Mouse (Mus musculus) limb, embryonic 15.5 days (tissue): ENCODE data around the gene Cuedc2. TPM values are rescaled to one million over a fixed set of nuclear protein-coding genes. Genes with fewer than 3 reads are reported as not detected.

Experiments
- ATAC-seq: fragments of 200-750 bp; cut with Nextera tagmentation; 2 replicates; pipeline ENCODE4 v1.8.0; 2017; ENCODE audit warnings: low read depth, moderate TSS enrichment; ENCODE audit not compliant: insufficient number of reproducible peaks, low FRiP score, low TSS enrichment
- H3K27ac ChIP-seq: fragments of 300-500 bp; sonication (generic); 2 replicates; pipeline ENCODE4 v1.5.1; 2015; ENCODE audit warnings: moderate library complexity, mild to moderate bottlenecking, inconsistent platforms
- H3K27me3 ChIP-seq: fragments of 300-500 bp; sonication (generic); 2 replicates; pipeline ENCODE4 v1.6.1; 2015; ENCODE audit warnings: inconsistent platforms
- H3K36me3 ChIP-seq: fragments of 300-500 bp; sonication (generic); 2 replicates; pipeline ENCODE4 v1.6.1; 2015; ENCODE audit warnings: inconsistent platforms
- H3K4me1 ChIP-seq: fragments of 300-500 bp; sonication (generic); 2 replicates; pipeline ENCODE4 v1.6.1; 2015; ENCODE audit warnings: inconsistent platforms
- H3K4me2 ChIP-seq: fragments of 300-500 bp; sonication (generic); 2 replicates; pipeline ENCODE4 v1.6.1; 2015; ENCODE audit warnings: mild to moderate bottlenecking, inconsistent platforms
- H3K4me3 ChIP-seq: fragments of 300-500 bp; sonication (generic); 2 replicates; pipeline ENCODE4 v1.5.1; 2015; ENCODE audit warnings: mild to moderate bottlenecking, inconsistent platforms
- H3K9ac ChIP-seq: fragments of 300-500 bp; sonication (generic); 2 replicates; pipeline ENCODE4 v1.6.1; 2015; ENCODE audit warnings: inconsistent platforms
- H3K9me3 ChIP-seq: fragments of 300-500 bp; sonication (generic); 2 replicates; pipeline ENCODE4 v1.6.1; 2016; ENCODE audit warnings: inconsistent platforms
- WGBS: fragments of 180-500 bp; shearing (Covaris S2); methylation state at CpG from one replicate; pipeline ENCODE4 v1.1.7; 2015; 5-methylcytosine and 5-hydroxymethylcytosine counted together
- microRNA counts: library from miRNA; unstranded; fragments of <30 nt; microRNA quantifications from one replicate; lab custom pipeline; 2016
- microRNA-seq: library from miRNA; unstranded; fragments of <30 nt; microRNA quantifications from one replicate; pipeline ENCODE4, GENCODE M21; 2016
- polyA plus RNA-seq: library from polyadenylated mRNA; unstranded; fragments of >200 nt; fragmentation: Nextera tagmentation; extraction: Ambion mirVana; gene quantifications from 2 replicates; pipeline ENCODE4 v1.2.1, GENCODE M21; 2015

Cuedc2 gene
- polyA plus RNA-seq, 1 experiment from 2014 or later = 150 TPM

DNA sequence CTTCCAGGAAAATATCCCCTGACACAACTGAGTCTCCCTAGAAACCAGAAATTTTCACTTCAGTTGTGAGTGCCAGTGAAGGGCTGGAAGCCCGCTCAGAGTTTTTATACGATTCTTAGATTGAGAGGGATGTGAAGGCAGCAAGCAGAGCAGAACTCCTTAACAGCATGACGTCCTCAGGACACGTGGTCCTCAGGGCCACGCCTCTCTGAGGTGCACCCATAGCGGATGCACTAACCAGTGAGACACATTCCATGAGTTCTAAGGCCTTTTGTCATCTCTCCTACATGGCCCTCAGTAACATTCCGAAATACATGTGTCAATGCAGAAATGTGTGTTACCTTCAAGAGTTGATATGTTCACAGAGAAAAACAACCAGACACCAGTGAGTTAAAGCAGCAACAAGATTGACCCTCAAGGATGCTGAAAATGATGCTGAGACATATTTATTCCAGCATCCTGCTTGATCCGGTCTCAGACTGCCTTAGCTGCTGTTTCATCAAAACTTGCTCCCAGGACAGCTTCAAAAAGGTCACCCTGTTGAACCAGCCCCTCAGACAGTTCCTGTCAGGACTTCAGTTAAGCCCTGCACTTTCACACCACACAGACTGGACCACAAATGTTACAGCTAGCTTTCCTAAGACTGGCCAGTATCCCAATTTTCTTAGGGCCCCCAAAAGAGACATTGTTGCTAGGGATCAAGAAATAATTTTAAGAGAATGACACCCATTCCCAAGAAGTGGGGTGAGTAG lies 38.0 kb downstream of the Cuedc2 start:
- no peaks in the 10 kb centered on the region for H3K27me3 ChIP-seq
- H3K4me2 ChIP-seq = no peak overlapping the region
- H3K4me3 ChIP-seq = no peak overlapping the region
- 34% methylated on average over 8 of the region's 8 CpGs for WGBS
- no peaks in the 10 kb centered on the region for H3K9me3 ChIP-seq
- no peak overlapping the region for H3K9ac ChIP-seq
- no peak for ATAC-seq
- no peaks in the 10 kb centered on the region for H3K36me3 ChIP-seq
- H3K27ac ChIP-seq = no peak overlapping the region
- H3K4me1 ChIP-seq = peaks cover 15% of the 10 kb centered on the region

DNA sequence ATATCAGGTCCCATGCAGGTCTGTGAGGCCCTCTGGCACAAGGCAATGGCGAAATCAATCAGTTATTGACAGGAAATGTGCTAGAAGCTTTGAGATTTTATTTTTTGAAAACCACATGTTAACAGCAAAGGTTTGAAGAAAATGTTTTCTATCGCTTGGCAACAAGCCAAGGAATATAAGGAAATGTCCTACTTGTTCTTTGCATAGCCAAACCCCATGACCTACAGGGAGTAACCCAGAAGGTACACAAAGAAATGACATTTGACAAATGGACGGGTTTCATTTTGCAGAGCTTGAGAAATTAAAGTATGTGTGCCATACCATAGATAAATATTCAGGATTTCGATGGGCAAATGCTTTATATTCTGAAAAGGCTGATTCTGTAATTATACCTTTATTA lies 41.6 kb downstream of the Cuedc2 start:
- WGBS = 70% methylated on average over 4 of the region's 4 CpGs
- Histone ChIP-seq H3K36me3 (no peaks in the 10 kb centered on the region), H3K4me2 (no peak overlapping the region), H3K4me1 (no peaks in the 10 kb centered on the region), H3K27ac (no peak overlapping the region), H3K9ac (no peak overlapping the region), H3K4me3 (no peak overlapping the region), H3K9me3 (no peaks in the 10 kb centered on the region), H3K27me3 (no peaks in the 10 kb centered on the region; the same call in 1 of the 2 replicates)
- ATAC-seq = no peak

DNA sequence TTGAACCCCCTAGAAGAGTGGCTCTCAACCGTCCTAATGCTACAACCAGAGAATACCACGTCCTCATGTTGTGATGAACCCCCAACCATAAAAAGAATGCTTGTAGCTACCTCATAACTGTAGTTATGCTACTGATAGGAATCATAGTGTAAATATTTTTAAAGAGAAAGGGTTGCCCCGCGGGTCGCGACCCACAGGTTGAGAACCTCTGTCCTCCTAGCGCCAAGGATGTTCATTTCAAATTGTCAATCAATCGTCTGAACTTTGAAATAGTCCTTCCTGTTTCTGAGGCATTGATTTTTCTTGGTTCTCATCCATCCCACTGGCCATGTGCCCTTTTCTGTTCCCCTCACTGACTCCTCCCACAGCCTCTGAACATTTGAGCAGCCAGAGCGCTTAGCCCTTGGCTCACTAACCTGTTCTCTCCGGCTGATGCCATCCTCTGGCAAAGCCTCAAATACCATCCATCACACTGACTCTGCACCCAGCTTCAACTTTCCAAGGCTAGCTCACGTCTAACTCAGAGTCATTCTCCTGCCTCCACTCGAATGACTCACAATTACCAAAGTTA lies 47.9 kb downstream of the Cuedc2 start:
- no peak overlapping the region for H3K4me2 ChIP-seq
- no peak overlapping the region for H3K4me3 ChIP-seq
- no peaks in the 10 kb centered on the region for H3K9me3 ChIP-seq
- H3K9ac ChIP-seq = no peak overlapping the region
- peaks cover 20% of the 10 kb centered on the region for H3K36me3 ChIP-seq
- no peak overlapping the region for H3K27ac ChIP-seq
- WGBS = 69% methylated on average over 12 of the region's 12 CpGs
- H3K27me3 ChIP-seq = no peaks in the 10 kb centered on the region; the same call in none of the 2 replicates
- no peak for ATAC-seq
- no peaks in the 10 kb centered on the region for H3K4me1 ChIP-seq

DNA sequence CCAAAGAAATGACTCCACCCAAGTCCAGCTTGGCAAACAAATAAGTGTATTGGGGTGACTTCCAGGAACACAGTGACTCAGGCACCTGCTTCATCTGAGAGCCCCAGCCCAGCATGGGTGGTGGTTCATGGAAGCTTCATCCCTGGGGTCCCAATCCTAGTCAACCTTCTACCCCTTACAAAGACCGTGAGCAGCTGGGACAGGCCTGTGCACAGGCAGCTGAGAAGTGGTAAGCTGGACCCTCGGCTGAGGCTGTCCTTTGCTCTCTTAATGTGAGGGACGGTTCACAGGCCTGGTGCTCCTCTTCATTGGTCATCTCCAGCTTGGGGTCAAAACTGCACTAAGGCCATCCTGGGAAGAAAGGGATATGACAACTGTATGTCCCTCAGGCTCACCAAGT lies 50.9 kb downstream of the Cuedc2 start:
- Histone ChIP-seq H3K4me2 (no peak overlapping the region), H3K4me1 (no peaks in the 10 kb centered on the region), H3K27ac (no peak overlapping the region), H3K9me3 (no peaks in the 10 kb centered on the region), H3K9ac (no peak overlapping the region), H3K36me3 (peaks cover 50% of the 10 kb centered on the region), H3K4me3 (no peak overlapping the region), H3K27me3 (no peaks in the 10 kb centered on the region; the same call in none of the 2 replicates)
- 83% methylated on average over 3 of the region's 3 CpGs for WGBS
- ATAC-seq = no peak

DNA sequence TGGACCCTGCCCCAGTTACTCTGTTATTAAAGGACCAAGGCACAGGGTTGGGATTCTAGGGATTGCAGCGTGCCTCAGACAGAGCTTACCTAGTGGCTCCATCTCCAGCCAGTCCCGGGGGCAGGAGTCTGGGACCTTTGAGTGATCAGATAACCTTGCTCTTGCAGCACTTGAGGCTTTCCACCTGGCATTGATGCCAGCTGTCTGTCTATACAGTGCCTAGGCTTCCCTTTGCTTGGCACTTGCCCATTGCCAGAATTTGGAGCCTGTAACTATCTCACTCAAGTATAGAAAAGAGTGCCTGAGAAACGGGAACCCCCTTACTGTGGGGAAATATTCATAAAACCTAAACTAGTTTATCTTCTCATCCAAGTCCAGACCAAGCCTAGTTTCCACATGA lies 51.6 kb downstream of the Cuedc2 start:
- H3K27me3 ChIP-seq = no peaks in the 10 kb centered on the region; the same call in 1 of the 2 replicates
- 93% methylated on average over 3 of the region's 3 CpGs for WGBS
- no peaks in the 10 kb centered on the region for H3K4me1 ChIP-seq
- peaks cover 56% of the 10 kb centered on the region for H3K36me3 ChIP-seq
- no peak overlapping the region for H3K4me3 ChIP-seq
- no peak overlapping the region for H3K9ac ChIP-seq
- no peak overlapping the region for H3K27ac ChIP-seq
- H3K9me3 ChIP-seq = no peaks in the 10 kb centered on the region
- ATAC-seq = no peak
- no peak overlapping the region for H3K4me2 ChIP-seq

DNA sequence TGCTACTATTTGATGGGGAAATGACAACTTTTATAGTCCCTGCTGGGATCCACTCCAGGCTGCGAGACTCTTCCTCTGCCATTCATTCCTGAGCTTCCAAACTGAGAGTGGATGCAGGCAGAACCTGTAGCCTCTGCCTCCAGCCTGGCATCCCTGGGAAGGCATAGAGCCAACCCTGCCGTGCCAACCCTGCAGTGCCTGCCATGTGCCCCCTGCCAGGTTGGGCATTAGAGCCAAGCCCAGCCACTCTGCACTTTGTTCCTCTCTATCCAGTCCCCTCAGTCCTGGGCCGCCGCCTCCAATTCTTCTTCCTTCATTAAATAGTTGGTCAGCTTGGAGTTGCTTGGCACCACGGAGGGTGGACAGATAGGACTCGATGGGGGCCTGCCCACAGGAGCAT lies 52.5 kb downstream of the Cuedc2 start:
- Histone ChIP-seq H3K4me2 (no peak overlapping the region), H3K36me3 (peaks cover 65% of the 10 kb centered on the region), H3K9me3 (no peaks in the 10 kb centered on the region), H3K9ac (no peak overlapping the region), H3K27ac (no peak overlapping the region), H3K4me3 (no peak overlapping the region), H3K27me3 (no peaks in the 10 kb centered on the region), H3K4me1 (no peaks in the 10 kb centered on the region)
- 89% methylated on average over 6 of the region's 6 CpGs for WGBS
- ATAC-seq = no peak

DNA sequence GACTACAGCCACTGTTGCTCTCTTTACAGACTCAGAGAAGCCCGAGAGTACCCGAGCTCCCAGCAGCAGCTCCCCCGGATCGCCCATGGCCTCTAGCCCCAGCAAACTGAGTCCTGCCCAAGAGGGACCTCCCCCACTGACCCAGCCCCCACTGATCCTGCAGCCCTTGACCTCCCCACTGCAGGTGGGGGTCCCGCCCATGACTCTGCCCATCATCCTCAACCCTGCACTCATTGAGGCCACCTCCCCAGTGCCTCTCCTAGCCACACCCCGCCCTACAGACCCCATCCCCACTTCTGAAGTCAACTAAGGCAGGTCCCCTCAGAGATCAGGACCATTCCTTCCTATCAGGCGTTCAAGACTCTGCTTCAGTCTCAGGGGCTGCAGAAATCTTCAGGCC lies 52.9 kb downstream of the Cuedc2 start:
- no peak overlapping the region for H3K27ac ChIP-seq
- no peak overlapping the region for H3K9ac ChIP-seq
- no peak for ATAC-seq
- H3K4me3 ChIP-seq = no peak overlapping the region
- H3K4me2 ChIP-seq = no peak overlapping the region
- H3K4me1 ChIP-seq = no peaks in the 10 kb centered on the region
- WGBS = 89% methylated on average over 7 of the region's 7 CpGs
- no peaks in the 10 kb centered on the region for H3K27me3 ChIP-seq
- H3K9me3 ChIP-seq = no peaks in the 10 kb centered on the region
- H3K36me3 ChIP-seq = peaks cover 69% of the 10 kb centered on the region

DNA sequence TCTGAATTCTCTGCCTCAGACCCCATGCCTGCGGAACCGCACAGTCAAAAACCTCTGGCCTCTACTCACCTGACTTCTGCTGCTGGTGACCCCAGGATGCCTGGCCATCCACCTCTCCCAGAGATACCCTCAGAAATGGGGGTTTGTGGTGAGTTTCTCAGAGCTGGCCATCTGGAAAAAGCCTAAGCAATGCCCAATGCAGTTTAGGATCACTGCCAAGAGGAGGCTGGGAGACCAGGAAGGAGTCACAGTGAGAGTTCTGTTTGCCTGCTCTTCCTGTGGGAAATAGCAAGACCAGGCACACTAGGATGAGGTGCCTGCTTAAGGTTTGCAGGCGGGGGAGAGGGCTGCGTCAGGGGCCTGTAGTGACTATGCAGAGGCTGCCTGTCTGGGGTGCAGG lies 53.8 kb downstream of the Cuedc2 start:
- Histone ChIP-seq H3K27ac (no peak overlapping the region), H3K36me3 (peaks cover 79% of the 10 kb centered on the region), H3K9me3 (no peaks in the 10 kb centered on the region), H3K4me1 (no peaks in the 10 kb centered on the region), H3K4me2 (no peak overlapping the region), H3K9ac (no peak overlapping the region), H3K27me3 (no peaks in the 10 kb centered on the region), H3K4me3 (no peak overlapping the region)
- no peak for ATAC-seq
- 92% methylated on average over 4 of the region's 4 CpGs for WGBS

DNA sequence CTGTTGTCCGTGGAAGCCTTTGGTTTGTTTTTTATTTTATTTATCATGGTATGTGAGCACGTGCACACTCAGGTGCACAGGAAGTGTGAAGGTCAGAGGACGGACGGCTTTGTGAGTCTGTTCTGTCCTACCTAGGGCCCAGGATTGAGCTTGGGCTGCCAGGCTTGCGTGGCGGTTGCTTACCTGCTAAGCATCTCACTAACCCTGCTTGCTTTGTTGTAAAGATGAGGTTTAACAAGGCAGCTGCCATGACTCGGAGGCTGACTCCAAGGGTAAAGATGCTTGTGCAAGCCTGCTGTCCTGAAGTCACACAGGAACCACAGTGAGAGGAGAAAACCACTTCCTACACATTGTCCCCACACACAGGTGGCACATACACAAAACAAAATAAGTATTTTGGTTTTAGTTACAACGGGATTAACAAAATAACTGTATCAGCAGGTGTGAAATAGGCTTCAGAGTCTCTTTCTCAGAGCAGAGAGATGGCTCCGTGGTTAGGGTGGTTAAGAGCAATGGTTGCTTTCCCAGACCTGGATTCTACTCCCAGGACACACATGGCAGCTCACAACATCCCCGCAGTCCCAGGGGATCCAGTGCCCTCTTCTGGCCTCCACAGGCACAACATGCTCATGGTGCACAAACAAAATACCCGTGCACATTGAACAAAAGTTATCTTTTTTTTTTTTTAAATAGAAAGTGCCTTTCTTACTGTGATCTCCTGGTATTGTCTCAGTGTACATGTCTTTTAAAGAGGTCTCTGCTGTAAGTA lies 56.2 kb downstream of the Cuedc2 start:
- no peak for ATAC-seq
- WGBS = 95% methylated on average over 11 of the region's 11 CpGs

More for the DNA sequence above, 56.2 kb downstream of the Cuedc2 start:
- no peak overlapping the region for H3K4me2 ChIP-seq
- no peaks in the 10 kb centered on the region for H3K27me3 ChIP-seq
- H3K36me3 ChIP-seq = peaks cover 89% of the 10 kb centered on the region
- H3K27ac ChIP-seq = no peak overlapping the region
- no peaks in the 10 kb centered on the region for H3K9me3 ChIP-seq
- H3K4me3 ChIP-seq = no peak overlapping the region
- H3K4me1 ChIP-seq = no peaks in the 10 kb centered on the region
- no peak overlapping the region for H3K9ac ChIP-seq

MicroRNAs encoded within 50 kb of the gene (microRNA counts, 519-probe panel; counts per million panel counts)
- microRNA mmu-miR-146b (lab: Ali Mortazavi, UCI) = 1,998 counts per million, percentile 35 among the panel's probes with 10 or more counts

Small RNA genes within 50 kb of the gene (microRNA-seq; reads per million reads assigned to microRNA genes)
- 0.82 reads per million for gene Mir146b

Other genes starting within 250 kb of the Cuedc2 start
- 0.40 and 0.66 TPM in 2 replicates for gene Elovl3, start 206.8 kb downstream of the Cuedc2 start, polyA plus RNA-seq
- gene Pitx3, start 190.4 kb downstream of the Cuedc2 start, polyA plus RNA-seq = 5.4 and 8.5 TPM in 2 replicates
- gene Gbf1, start 186.2 kb downstream of the Cuedc2 start, polyA plus RNA-seq = 73.8 and 76.7 TPM in 2 replicates
- gene Nfkb2, start 34.4 kb downstream of the Cuedc2 start, polyA plus RNA-seq = 11.4 and 13.5 TPM in 2 replicates
- gene Psd, start 11.5 kb downstream of the Cuedc2 start, polyA plus RNA-seq = 5.5 and 5.8 TPM in 2 replicates
- gene Fbxl15, start 10.5 kb downstream of the Cuedc2 start, polyA plus RNA-seq = 12.8 and 13.2 TPM in 2 replicates
- 3.1 and 3.6 TPM in 2 replicates for gene Mfsd13a, start 2.4 kb upstream of the Cuedc2 start, polyA plus RNA-seq
- gene 2310034G01Rik, start 11.6 kb upstream of the Cuedc2 start, polyA plus RNA-seq = 1.5 and 2.1 TPM in 2 replicates
- 145 and 156 TPM in 2 replicates for gene Actr1a, start 57.0 kb upstream of the Cuedc2 start, polyA plus RNA-seq
- 32.8 and 33.6 TPM in 2 replicates for gene Sufu, start 58.2 kb upstream of the Cuedc2 start, polyA plus RNA-seq
- 14.6 and 15.1 TPM in 2 replicates for gene Trim8, start 163.0 kb upstream of the Cuedc2 start, polyA plus RNA-seq
- gene Arl3, start 234.5 kb upstream of the Cuedc2 start, polyA plus RNA-seq = 127 and 138 TPM in 2 replicates
- 22.3 and 23.5 TPM in 2 replicates for gene Sfxn2, start 234.7 kb upstream of the Cuedc2 start, polyA plus RNA-seq